Mouse (Mus musculus): Measurements from ENCODE around the gene Wdr19.

GRCm38 (mm10) chr5:65175918-65176484 is 23.5 kb upstream of the Wdr19 start:
- TF ChIP-seq GATA1 (IDR thresholded peaks at IDR 0.05; ENCODE audit: borderline replicate concordance, low read length) (no peak), FLI1 (IDR thresholded peaks at IDR 0.05; ENCODE audit: low read length) (no peak)

Data from megakaryocyte, embryonic 14.5 days (primary cell).